ENCODE assay signal across 8 mouse cellular contexts in genomic region chr12:105705799-105706487, GRCm38 (mm10). TPM values are rescaled to one million over a fixed set of nuclear protein-coding genes. Genes with fewer than 3 reads are reported as not detected.
DNase-seq lines count a peak whose midpoint lies in the region; ATAC-seq and TF ChIP-seq lines count a peak whose summit lies in the region.

Ak7 (plus strand) TSS chr12:105705976.

- peak; percentile 17 to 44 for DNase-seq in layer of hippocampus, postnatal 10 days (ENCODE audit: low spot score in 2 of 2)
- DNase-seq in layer of hippocampus, postnatal 25 days (ENCODE audit: extremely low spot score in 1 of 2, low spot score in 1 of 2): no peak
- peak; percentile 92 for DNase-seq in embryo, embryonic 10.5 days (ENCODE audit: low spot score)
- DNase-seq in heart, adult 2 months: peak; percentile 45 to 49
- peak; percentile 70 for DNase-seq in kidney, adult 18-20 months
- DNase-seq in lung, embryonic 14.5 days: peak; percentile 84
- DNase-seq in ovary, postnatal 36 days (ENCODE audit: low spot score): peak; percentile 85
- no peak for DNase-seq in frontal cortex, adult 2 months (ENCODE audit: extremely low spot score in 1 of 2, low spot score in 1 of 2)

- peaks cover 3% of the 10 kb centered on the region; the same call in 1 of the 2 replicates for H3K4me1 ChIP-seq in heart, adult 2 months (ENCODE audit: control insufficient read depth, insufficient read depth, low read length)
- H3K4me1 ChIP-seq in lung, embryonic 14.5 days (ENCODE audit: insufficient read depth): peaks cover 4% of the 10 kb centered on the region; the same call in 1 of the 2 replicates

- H3K27ac ChIP-seq in heart, adult 2 months: no peak within 1 kb of the TSS
- no peak within 1 kb of the TSS for H3K27ac ChIP-seq in lung, embryonic 14.5 days (ENCODE audit: low read depth)

- no peaks in the 10 kb centered on the region for H3K27me3 ChIP-seq in heart, adult 2 months (ENCODE audit: control insufficient read depth, insufficient read depth, low read length)
- H3K27me3 ChIP-seq in lung, embryonic 14.5 days (ENCODE audit: insufficient read depth, low read length): no peaks in the 10 kb centered on the region

- peak within 1 kb of the TSS; percentile 53 for H3K4me2 ChIP-seq in lung, embryonic 14.5 days

- no peaks in the 10 kb centered on the region for H3K79me2 ChIP-seq in heart, adult 2 months (replicated peaks; ENCODE audit: control insufficient read depth, insufficient read depth, low read length)

- peak; percentile 94 for ATAC-seq in lung, embryonic 14.5 days (ENCODE audit: insufficient read depth)

- no peak for TF ChIP-seq CTCF in heart, adult 2 months (IDR thresholded peaks at IDR 0.05)
- no peak for TF ChIP-seq CTCF in lung, embryonic 14.5 days (IDR thresholded peaks at IDR 0.05; ENCODE audit: low read depth)

- no peaks in the 10 kb centered on the region for H3K36me3 ChIP-seq in heart, adult 2 months (ENCODE audit: control insufficient read depth, insufficient read depth, low read length)
- peaks cover 8% of the 10 kb centered on the region for H3K36me3 ChIP-seq in lung, embryonic 14.5 days (ENCODE audit: insufficient read depth)

- intact Hi-C loops in heart, adult 2 months (cut with DNase I): no loop called here

- WGBS in heart, adult 2 months: 15% methylated on average over 22 of the region's 22 CpGs
- 11% methylated on average over 22 of the region's 22 CpGs for WGBS in lung, embryonic 14.5 days

- H3K9ac ChIP-seq in heart, adult 2 months (ENCODE audit: low read depth, low read length): no peak within 1 kb of the TSS
- no peak within 1 kb of the TSS for H3K9ac ChIP-seq in lung, embryonic 14.5 days

- TF ChIP-seq EP300 in heart, adult 2 months (IDR thresholded peaks at IDR 0.05; ENCODE audit: insufficient read depth, low read depth, low read length): no peak

- H3K9me3 ChIP-seq in lung, embryonic 14.5 days (ENCODE audit: low read depth, low read length): no peaks in the 10 kb centered on the region

- no peak for TF ChIP-seq POLR2A in heart, adult 2 months (IDR thresholded peaks at IDR 0.05; ENCODE audit: insufficient read depth, low read depth, low read length)

- no peak within 1 kb of the TSS for H3K4me3 ChIP-seq in heart, adult 2 months
- H3K4me3 ChIP-seq in lung, embryonic 14.5 days (ENCODE audit: low read depth, low read length): no peak within 1 kb of the TSS

RNA-seq across cellular contexts. Expression of gene Ak7, which starts in this region (rescaled TPM):
- total RNA-seq in layer of hippocampus, postnatal 10 days (2021): 1 to 10 TPM; 2.2 to 2.8 TPM
- 1 to 10 TPM in 1 of 2 experiments, under 1 TPM in 1; 0.94 to 1.0 TPM for total RNA-seq in layer of hippocampus, postnatal 25 days (2021)
- not detected for total RNA-seq in heart, adult 2 months (2021)
- 0.61 TPM in 1 of 2 replicates, not detected in the other for polyA plus RNA-seq in heart, adult 2 months (2012; rRNA removed)
- not detected in 2 replicates for polyA plus RNA-seq in lung, embryonic 14.5 days (2014; fragmentation: Nextera tagmentation; extraction: Ambion mirVana)
- polyA plus RNA-seq in frontal cortex, adult 2 months (2012; rRNA removed): 0.30 and 0.38 TPM in 2 replicates

Comparison
In these comparisons a context has a peak if more than half of its experiments do, and no peak if none do; other contexts are left out.
1. DNase-seq: peak in layer of hippocampus, postnatal 10 days (2 of 2), embryo, embryonic 10.5 days (single experiment), kidney, adult 18-20 months (single experiment) and ovary, postnatal 36 days (single experiment); none in layer of hippocampus, postnatal 25 days (0 of 2) and frontal cortex, adult 2 months (0 of 2).
2. Peak in DNase-seq in heart, adult 2 months; RNA of the gene not detected or under 1 TPM.
3. Peak in DNase-seq, ATAC-seq and H3K4me2 ChIP-seq in lung, embryonic 14.5 days; RNA of the gene not detected or under 1 TPM.